Mouse (Mus musculus) CH12.LX (cell line): ENCODE measurements around the gene Ppp2r5d.

ENCODE experiments used
- CTCF ChIP-seq, 2 experiments: IDR thresholded peaks in 1 of 2; conservative IDR thresholded peaks in 1 of 2; 2 replicates each; pipeline ENCODE4 v1.5.1; 2011 to 2012; ENCODE audit warnings: low read depth in 2 of 2, low read length in 2 of 2, improper control_type of control experiment in 1 of 2, inconsistent platforms in 1 of 2, mild to moderate bottlenecking in 1 of 2, moderate library complexity in 1 of 2
- JUND ChIP-seq: conservative IDR thresholded peaks from 2 replicates; pipeline ENCODE4 v1.6.1; 2011; ENCODE audit warnings: low read depth, low read length, improper control_type of control experiment
- MAFK ChIP-seq: IDR thresholded peaks from 2 replicates; pipeline ENCODE4 v1.6.1; 2011; ENCODE audit warnings: low read length, improper control_type of control experiment; ENCODE audit not compliant: insufficient replicate concordance
- POLR2AphosphoS2 ChIP-seq: IDR thresholded peaks from 2 replicates; pipeline ENCODE4 v1.6.1; 2011; ENCODE audit warnings: low read depth, low read length, improper control_type of control experiment

DNA sequence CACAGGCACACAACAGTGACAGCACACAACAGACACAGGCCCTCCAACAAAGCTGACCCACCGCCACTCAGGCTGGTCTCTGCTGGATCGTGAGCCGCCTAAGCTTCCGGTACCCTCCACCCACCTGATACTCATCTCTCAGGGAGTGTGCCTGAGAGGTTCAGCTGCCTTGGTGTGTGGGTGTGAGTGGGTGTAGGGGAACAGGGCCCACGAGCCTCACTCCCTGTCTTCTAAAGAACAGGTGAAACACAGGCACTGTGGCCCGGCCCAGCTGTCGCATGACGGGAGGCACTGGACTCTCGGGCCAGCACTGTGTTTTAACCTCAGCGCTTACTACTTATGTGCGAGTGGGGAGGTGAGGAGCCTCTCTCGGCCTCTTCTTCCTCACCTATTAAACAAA lies 2.8 kb downstream of the Ppp2r5d start:
- no peak for TF ChIP-seq MAFK
- no peak for TF ChIP-seq CTCF (conservative IDR thresholded peaks at IDR 0.05 in 1 of 2, IDR thresholded peaks at IDR 0.05 in 1 of 2; ENCODE audit: low read depth in 2 of 2, low read length in 2 of 2)
- no peak for TF ChIP-seq JUND
- no peak for TF ChIP-seq POLR2AphosphoS2
